Mouse (Mus musculus) embryonic facial prominence, embryonic 11.5 days (tissue): ENCODE data around the gene Tppp. TPM values are rescaled to one million over a fixed set of nuclear protein-coding genes. Genes with fewer than 3 reads are reported as not detected.

Experiments
- ATAC-seq: fragments of 200-750 bp; cut with Nextera tagmentation; replicated peaks from 2 replicates; pipeline ENCODE4 v1.8.0; 2017; ENCODE audit warnings: low read depth; ENCODE audit not compliant: insufficient number of reproducible peaks, low FRiP score, low TSS enrichment
- DNase-seq: peaks from one replicate; pipeline ENCODE4 v3.0.0-alpha.2; 2015; ENCODE audit warnings: low spot score
- H3K27ac ChIP-seq: fragments of 300-500 bp; sonication (generic); replicated peaks from 2 replicates; pipeline ENCODE4 v1.5.1; 2014; ENCODE audit warnings: mild to moderate bottlenecking, low read depth, low read length, control low read depth
- H3K27me3 ChIP-seq: fragments of 300-500 bp; sonication (generic); 2 replicates; pipeline ENCODE4 v1.6.1; 2014; ENCODE audit warnings: mild to moderate bottlenecking, low read length, moderate library complexity, mixed read lengths; ENCODE audit not compliant: control insufficient read depth, insufficient read depth
- H3K36me3 ChIP-seq: fragments of 300-500 bp; sonication (generic); replicated peaks from 2 replicates; pipeline ENCODE4 v1.6.1; 2014; ENCODE audit warnings: low read depth, mild to moderate bottlenecking, low read length, moderate library complexity, mixed read lengths; ENCODE audit not compliant: control insufficient read depth, insufficient read depth
- H3K4me1 ChIP-seq: fragments of 300-500 bp; sonication (generic); 2 replicates; pipeline ENCODE4 v1.6.1; 2014; ENCODE audit warnings: low read length, mixed read lengths; ENCODE audit not compliant: control insufficient read depth, insufficient read depth
- H3K4me2 ChIP-seq: fragments of 300-500 bp; sonication (generic); 2 replicates; pipeline ENCODE4 v1.6.1; 2014; ENCODE audit warnings: low read depth, mild to moderate bottlenecking, control low read depth, low read length, moderate library complexity
- H3K4me3 ChIP-seq: fragments of 300-500 bp; sonication (generic); 2 replicates; pipeline ENCODE4 v1.5.1; 2014; ENCODE audit warnings: low read depth, low read length, control low read depth
- H3K9ac ChIP-seq: fragments of 300-500 bp; sonication (generic); replicated peaks from 2 replicates; pipeline ENCODE4 v1.6.1; 2014; ENCODE audit warnings: mild to moderate bottlenecking, control low read depth, low read length
- H3K9me3 ChIP-seq: fragments of 300-500 bp; sonication (generic); replicated peaks from 2 replicates; pipeline ENCODE4 v1.6.1; 2016; ENCODE audit warnings: mild to moderate bottlenecking, low read length, inconsistent platforms, mixed read lengths; ENCODE audit not compliant: control insufficient read depth
- WGBS: fragments of 180-500 bp; shearing (Covaris S2); extraction: QIAGEN DNeasy Blood & Tissue Kit; methylation state at CpG from one replicate; pipeline ENCODE4 v1.1.7; 2014; 5-methylcytosine and 5-hydroxymethylcytosine counted together
- polyA plus RNA-seq: library from polyadenylated mRNA; unstranded; fragments of >200 nt; fragmentation: Nextera tagmentation; extraction: Ambion mirVana; gene quantifications from 2 replicates; pipeline ENCODE4 v1.2.1, GENCODE M21; 2014

The Tppp gene
- polyA plus RNA-seq, result 1.7 and 1.8 TPM in 2 replicates

DNA sequence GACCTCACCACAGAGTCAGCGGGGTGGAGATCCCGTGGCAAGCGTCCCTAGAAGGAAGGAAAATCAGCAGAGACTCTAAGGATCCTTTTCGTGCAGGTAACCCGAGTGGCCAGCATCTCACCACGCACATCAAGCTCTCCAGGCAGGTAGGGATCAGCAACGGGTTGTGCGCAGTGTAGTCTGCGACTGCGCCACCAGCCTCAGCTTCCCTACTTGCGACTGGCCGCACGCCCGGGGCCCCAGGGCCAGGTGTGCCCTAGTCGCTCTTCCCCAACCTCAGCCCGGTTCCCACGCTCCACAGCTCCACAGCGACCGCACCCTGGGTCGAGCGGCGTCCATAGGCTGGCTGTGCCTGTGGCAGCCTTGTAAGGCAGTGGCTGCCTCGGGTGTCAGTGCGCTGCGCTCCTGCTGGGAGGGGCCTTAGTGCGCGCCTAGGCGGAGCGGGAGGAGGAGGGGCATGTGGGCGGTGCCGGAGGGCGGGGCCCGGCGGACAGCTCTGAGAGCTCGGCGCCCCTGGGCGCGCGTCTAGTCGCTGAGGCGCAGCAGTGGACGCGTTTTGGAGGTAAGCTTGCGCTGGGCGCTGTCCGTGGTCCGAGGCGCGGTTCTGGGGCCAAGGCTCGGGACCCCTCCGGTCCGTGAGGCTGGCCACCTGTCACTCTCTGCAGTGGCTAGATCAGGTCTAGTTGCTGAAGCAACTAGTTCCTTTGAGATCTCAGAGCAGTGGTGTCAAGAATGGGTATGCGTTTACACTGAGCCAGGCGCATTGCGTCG is at the start of gene Tppp:
Gene Tppp (plus strand): TSS at position 460 of the 771 bp plus-strand sequence.
- Histone ChIP-seq H3K36me3 (no peaks in the 10 kb centered on the region), H3K4me3 (peak within 1 kb of the TSS; percentile 38), H3K4me2 (peak within 1 kb of the TSS; percentile 97), H3K4me1 (no peaks in the 10 kb centered on the region), H3K9ac (peak within 1 kb of the TSS; percentile 53), H3K9me3 (no peaks in the 10 kb centered on the region), H3K27ac (no peak within 1 kb of the TSS), H3K27me3 (peaks cover 13% of the 10 kb centered on the region; the same call in 1 of the 2 replicates)
- under 1% methylated on average over 56 of the region's 56 CpGs for WGBS
- ATAC-seq (peak; percentile 95), DNase-seq (peak; percentile 91)

GRCm38 (mm10) chr13:73960117-73960652 is 49.0 kb upstream of the Tppp start:
- no peak overlapping the region for H3K4me2 ChIP-seq
- H3K27ac ChIP-seq, result no peak overlapping the region
- no peak overlapping the region for H3K4me3 ChIP-seq
- no peaks in the 10 kb centered on the region for H3K9me3 ChIP-seq
- no peak for DNase-seq
- no peak overlapping the region for H3K9ac ChIP-seq
- H3K27me3 ChIP-seq, result no peaks in the 10 kb centered on the region
- peaks cover 9% of the 10 kb centered on the region for H3K36me3 ChIP-seq
- 94% methylated on average over 10 of the region's 10 CpGs for WGBS
- ATAC-seq, result no peak
- H3K4me1 ChIP-seq, result no peaks in the 10 kb centered on the region

GRCm38 (mm10) chr13:73961177-73961576 is 48.0 kb upstream of the Tppp start:
- Histone ChIP-seq H3K4me1 (no peaks in the 10 kb centered on the region), H3K4me2 (no peak overlapping the region), H3K9me3 (no peaks in the 10 kb centered on the region), H3K9ac (no peak overlapping the region), H3K36me3 (peaks cover 9% of the 10 kb centered on the region), H3K4me3 (no peak overlapping the region), H3K27me3 (no peaks in the 10 kb centered on the region), H3K27ac (no peak overlapping the region)
- DNase-seq (no peak), ATAC-seq (no peak)
- 82% methylated on average over 4 of the region's 4 CpGs for WGBS

- H3K27me3 ChIP-seq, result no peaks in the 10 kb centered on the region
- H3K4me1 ChIP-seq, result no peaks in the 10 kb centered on the region
- H3K9me3 ChIP-seq, result no peaks in the 10 kb centered on the region
- H3K4me2 ChIP-seq, result no peak within 1 kb of the TSS
- 90% methylated on average over 5 of the region's 5 CpGs for WGBS
- DNase-seq (no peak), ATAC-seq (no peak)
- no peak within 1 kb of the TSS for H3K4me3 ChIP-seq
- H3K9ac ChIP-seq, result no peak within 1 kb of the TSS
- no peak within 1 kb of the TSS for H3K27ac ChIP-seq
- peaks cover 5% of the 10 kb centered on the region for H3K36me3 ChIP-seq
Observed at GRCm38 (mm10) chr13:73963551-73963950, 45.7 kb upstream of the Tppp start, which contains the start of gene Zdhhc11. Gene Zdhhc11 (plus strand): TSS chr13:73963851.

GRCm38 (mm10) chr13:73970545-73971448 is 38.4 kb upstream of the Tppp start:
- Histone ChIP-seq H3K4me3 (no peak overlapping the region), H3K4me1 (no peaks in the 10 kb centered on the region), H3K36me3 (no peaks in the 10 kb centered on the region), H3K27me3 (no peaks in the 10 kb centered on the region), H3K9me3 (no peaks in the 10 kb centered on the region), H3K4me2 (no peak overlapping the region), H3K27ac (no peak overlapping the region), H3K9ac (no peak overlapping the region)
- ATAC-seq, result peak; percentile 84
- WGBS, result 23% methylated on average over 12 of the region's 12 CpGs
- DNase-seq, result peak; percentile 88

DNA sequence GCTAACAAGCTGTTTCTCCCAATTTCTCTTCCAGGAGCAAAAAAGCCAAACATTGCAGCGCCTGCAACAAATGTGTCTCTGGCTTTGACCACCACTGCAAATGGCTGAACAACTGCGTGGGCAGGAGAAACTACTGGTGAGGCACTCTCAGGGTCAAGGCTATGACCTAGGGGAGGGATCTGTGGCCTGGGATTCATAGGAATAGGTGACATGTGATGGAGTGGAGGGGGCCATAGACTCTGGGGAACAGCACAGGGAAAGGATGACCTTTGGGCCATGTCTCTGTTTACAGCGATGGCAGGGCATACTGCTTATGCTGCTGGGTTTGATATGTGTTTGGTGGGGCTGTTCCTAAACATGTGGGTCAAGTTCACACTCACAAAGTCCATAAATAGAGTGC is 34.7 kb upstream of the Tppp start:
- Histone ChIP-seq H3K9ac (no peak overlapping the region), H3K9me3 (no peaks in the 10 kb centered on the region), H3K27me3 (no peaks in the 10 kb centered on the region), H3K4me2 (no peak overlapping the region), H3K27ac (no peak overlapping the region), H3K4me3 (no peak overlapping the region), H3K4me1 (no peaks in the 10 kb centered on the region), H3K36me3 (no peaks in the 10 kb centered on the region)
- DNase-seq (no peak), ATAC-seq (no peak)
- 92% methylated on average over 3 of the region's 3 CpGs for WGBS

- Histone ChIP-seq H3K4me1 (no peaks in the 10 kb centered on the region), H3K4me3 (no peak overlapping the region), H3K27me3 (no peaks in the 10 kb centered on the region), H3K36me3 (no peaks in the 10 kb centered on the region), H3K4me2 (no peak overlapping the region), H3K9ac (no peak overlapping the region), H3K27ac (no peak overlapping the region), H3K9me3 (no peaks in the 10 kb centered on the region)
- no peak for ATAC-seq
- 83% methylated on average over 5 of the region's 5 CpGs for WGBS
- DNase-seq, result no peak
Observed at GRCm38 (mm10) chr13:73976935-73977334, 32.3 kb upstream of the Tppp start.
